Mouse (Mus musculus): ENCODE data around the gene Tut7.

DNA sequence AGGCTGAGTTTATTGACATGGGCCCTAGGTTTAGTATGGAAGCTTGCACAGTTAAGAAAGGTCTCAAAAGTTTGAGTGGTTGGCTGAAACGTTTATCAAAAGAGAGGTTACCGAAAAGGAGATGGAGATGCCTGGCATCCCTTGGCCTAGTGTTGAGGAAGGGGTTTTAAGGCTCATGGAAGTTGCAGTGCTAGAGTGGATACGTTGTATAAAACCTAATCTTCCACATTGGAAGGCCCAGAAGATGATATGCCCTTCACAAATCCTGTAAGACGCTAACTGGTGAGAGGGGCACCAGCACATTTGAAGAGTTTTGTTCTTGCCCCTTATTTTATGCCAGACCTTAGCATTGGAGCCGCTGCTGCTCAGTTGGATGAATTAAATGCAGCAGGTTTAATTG lies 21.0 kb upstream of the Tut7 start:
- TF ChIP-seq POLR2A (IDR thresholded peaks at IDR 0.05; ENCODE audit: insufficient read length, low read depth), result no peak
- no peak for TF ChIP-seq TCF3 (IDR thresholded peaks at IDR 0.05; ENCODE audit: insufficient read length, low read depth)
- no peak for TF ChIP-seq E2F4 (IDR thresholded peaks at IDR 0.05; ENCODE audit: insufficient read depth)

All from myocyte (in vitro differentiated cells).